Mouse (Mus musculus) liver, embryonic 13.5 days (tissue): ENCODE measurements around the gene Trak2. TPM values are rescaled to one million over a fixed set of nuclear protein-coding genes. Genes with fewer than 3 reads are reported as not detected.

Experiments used
- ATAC-seq: fragments of 200-750 bp; cut with Nextera tagmentation; 2 replicates; pipeline ENCODE4 v1.8.0; 2017; ENCODE audit warnings: low read depth, mild to moderate bottlenecking, moderate number of reproducible peaks, moderate library complexity
- DNase-seq: peaks from one replicate; pipeline ENCODE4 v3.0.0; 2022
- H3K27ac ChIP-seq: fragments of 300-500 bp; sonication (generic); 2 replicates; pipeline ENCODE4 v1.5.1; 2015; ENCODE audit warnings: moderate library complexity, mild to moderate bottlenecking, inconsistent platforms
- H3K27me3 ChIP-seq: fragments of 300-500 bp; sonication (generic); 2 replicates; pipeline ENCODE4 v1.6.1; 2015; ENCODE audit warnings: mild to moderate bottlenecking, inconsistent platforms
- H3K36me3 ChIP-seq: fragments of 300-500 bp; sonication (generic); 2 replicates; pipeline ENCODE4 v1.6.1; 2015; ENCODE audit warnings: mild to moderate bottlenecking, inconsistent platforms
- H3K4me1 ChIP-seq: fragments of 300-500 bp; sonication (generic); replicated peaks from 2 replicates; pipeline ENCODE4 v1.6.1; 2015; ENCODE audit warnings: inconsistent platforms
- H3K4me2 ChIP-seq: fragments of 300-500 bp; sonication (generic); 2 replicates; pipeline ENCODE4 v1.6.1; 2015; ENCODE audit warnings: inconsistent platforms, mild to moderate bottlenecking, moderate library complexity
- H3K4me3 ChIP-seq: fragments of 300-500 bp; sonication (generic); replicated peaks from 2 replicates; pipeline ENCODE4 v1.5.1; 2015; ENCODE audit warnings: mild to moderate bottlenecking, inconsistent platforms
- H3K9ac ChIP-seq: fragments of 300-500 bp; sonication (generic); 2 replicates; pipeline ENCODE4 v1.6.1; 2015; ENCODE audit warnings: mild to moderate bottlenecking, inconsistent platforms
- H3K9me3 ChIP-seq: fragments of 300-500 bp; sonication (generic); replicated peaks from 2 replicates; pipeline ENCODE4 v1.6.1; 2016; ENCODE audit warnings: inconsistent platforms
- WGBS: fragments of 180-500 bp; shearing (Covaris S2); methylation state at CpG from one replicate; pipeline ENCODE4 v1.1.7; 2015; ENCODE audit not compliant: insufficient replicate concordance; 5-methylcytosine and 5-hydroxymethylcytosine counted together
- polyA plus RNA-seq: library from polyadenylated mRNA; unstranded; fragments of >200 nt; fragmentation: Nextera tagmentation; extraction: Ambion mirVana; gene quantifications from 2 replicates; pipeline ENCODE4 v1.2.1, GENCODE M21; 2015

Trak2 gene
- 41.5 and 58.7 TPM in 2 replicates for polyA plus RNA-seq

DNA sequence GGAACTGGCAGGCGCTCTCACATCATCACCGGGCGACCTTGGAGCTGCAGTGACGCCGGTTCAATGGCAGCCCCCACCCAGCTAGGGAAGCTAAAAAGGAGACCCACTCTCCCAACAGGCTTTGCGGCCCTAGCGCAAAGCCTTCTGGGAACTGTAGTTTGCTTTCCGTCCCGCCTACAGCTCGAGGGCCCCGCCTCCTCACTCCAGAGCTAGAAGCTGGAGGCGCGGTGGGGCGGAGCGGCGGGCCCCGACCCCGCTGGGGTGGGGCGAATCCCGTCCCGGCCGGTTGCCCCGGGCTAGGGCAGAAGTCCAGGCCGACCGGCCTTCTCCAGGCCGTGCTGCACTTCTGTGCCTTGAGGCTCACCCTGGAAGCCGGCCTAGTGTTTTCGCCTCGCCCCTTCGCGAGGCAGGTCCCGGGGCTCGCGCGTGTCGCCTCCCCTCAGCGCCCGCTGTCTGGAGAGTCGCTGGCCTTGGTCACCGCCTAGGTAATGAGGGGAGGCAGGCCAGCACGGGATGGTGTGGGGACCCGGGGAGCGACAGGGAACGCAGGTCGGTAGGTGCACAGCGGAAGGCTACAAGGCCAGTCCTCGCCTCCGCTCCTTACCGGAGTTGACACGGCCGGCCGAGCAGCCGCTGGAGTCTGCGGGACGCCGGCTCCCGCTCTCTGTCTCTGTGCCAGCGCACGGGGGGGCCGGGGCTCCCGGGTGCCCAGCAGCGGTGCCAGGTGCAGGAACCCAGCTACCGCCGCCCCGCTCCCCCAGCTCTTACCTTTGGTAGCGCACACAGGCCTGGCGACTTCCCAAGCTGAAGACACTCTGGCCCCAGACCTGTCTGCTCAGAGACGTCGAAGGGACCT, at the start of gene Trak2, which contains the start of gene Stradb:
Gene Trak2 (minus strand): TSS at position 65 of the 856 bp plus-strand sequence.
Gene Stradb (plus strand): TSS at position 157 of the 856 bp plus-strand sequence.
- peak; percentile 93 for DNase-seq

DNA sequence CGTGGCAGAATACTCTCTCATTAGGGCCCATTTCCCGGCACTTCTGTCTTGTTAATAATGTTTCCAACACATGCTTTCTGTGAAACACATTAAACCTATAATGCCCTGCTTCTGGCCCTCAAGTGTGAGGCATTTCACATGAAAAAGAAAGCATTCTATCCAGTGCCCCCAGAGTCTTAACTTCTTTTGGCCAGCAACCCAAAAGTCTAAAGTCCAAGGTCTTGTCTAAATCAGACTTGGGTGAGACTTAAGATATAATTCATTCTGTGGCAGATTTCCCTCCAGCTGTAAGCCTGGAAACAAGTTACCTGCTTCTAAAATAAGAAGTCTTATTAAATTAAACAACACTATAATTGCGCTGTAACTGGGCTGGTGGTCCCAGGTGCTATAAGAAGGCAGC, 48.3 kb upstream of the Trak2 start:
- no peak overlapping the region for H3K9ac ChIP-seq
- ATAC-seq (no peak), DNase-seq (no peak)
- no peaks in the 10 kb centered on the region for H3K27me3 ChIP-seq
- H3K4me2 ChIP-seq = no peak overlapping the region
- H3K27ac ChIP-seq = no peak overlapping the region
- H3K4me3 ChIP-seq = no peak overlapping the region
- no peaks in the 10 kb centered on the region for H3K9me3 ChIP-seq
- no peaks in the 10 kb centered on the region for H3K4me1 ChIP-seq
- 65% methylated on average over 3 of the region's 3 CpGs for WGBS
- no peaks in the 10 kb centered on the region for H3K36me3 ChIP-seq

More for the DNA sequence above, at the start of gene Trak2, which contains the start of gene Stradb:
- WGBS = under 1% methylated on average over 63 of the region's 69 CpGs
- Histone ChIP-seq H3K9me3 (no peaks in the 10 kb centered on the region), H3K4me2 (peak within 1 kb of the TSS; percentile 80), H3K27me3 (no peaks in the 10 kb centered on the region), H3K27ac (peak within 1 kb of the TSS; percentile 90), H3K9ac (peak within 1 kb of the TSS; percentile 95), H3K4me3 (peak within 1 kb of the TSS; percentile 83), H3K36me3 (peaks cover 40% of the 10 kb centered on the region), H3K4me1 (peaks cover 57% of the 10 kb centered on the region)
- ATAC-seq = peak; percentile 92

DNA sequence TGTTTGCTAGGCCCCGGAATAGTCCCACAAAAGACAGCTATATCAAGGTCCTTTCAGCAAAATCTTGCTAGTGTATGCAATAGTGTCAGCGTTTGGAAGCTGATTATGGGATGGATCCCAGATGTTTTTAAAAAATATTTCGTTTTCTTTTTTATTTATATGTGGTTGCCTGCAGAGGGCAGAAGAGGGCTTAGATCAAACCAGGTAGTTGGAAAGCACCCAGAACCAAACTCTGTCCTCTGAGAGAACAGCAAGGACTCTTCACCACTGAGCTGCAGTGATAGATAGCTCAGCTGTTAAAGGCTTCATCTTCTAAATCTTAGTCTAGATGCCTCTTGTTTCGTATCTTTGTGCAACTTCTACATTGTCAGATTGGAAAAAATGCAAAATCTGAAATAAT, 36.0 kb upstream of the Trak2 start:
- DNase-seq (no peak), ATAC-seq (no peak)
- Histone ChIP-seq H3K36me3 (no peaks in the 10 kb centered on the region), H3K27ac (no peak overlapping the region), H3K9me3 (no peaks in the 10 kb centered on the region), H3K4me3 (no peak overlapping the region), H3K27me3 (no peaks in the 10 kb centered on the region), H3K4me2 (no peak overlapping the region), H3K9ac (no peak overlapping the region), H3K4me1 (no peaks in the 10 kb centered on the region)
- WGBS = 31% methylated on average over 4 of the region's 4 CpGs

DNA sequence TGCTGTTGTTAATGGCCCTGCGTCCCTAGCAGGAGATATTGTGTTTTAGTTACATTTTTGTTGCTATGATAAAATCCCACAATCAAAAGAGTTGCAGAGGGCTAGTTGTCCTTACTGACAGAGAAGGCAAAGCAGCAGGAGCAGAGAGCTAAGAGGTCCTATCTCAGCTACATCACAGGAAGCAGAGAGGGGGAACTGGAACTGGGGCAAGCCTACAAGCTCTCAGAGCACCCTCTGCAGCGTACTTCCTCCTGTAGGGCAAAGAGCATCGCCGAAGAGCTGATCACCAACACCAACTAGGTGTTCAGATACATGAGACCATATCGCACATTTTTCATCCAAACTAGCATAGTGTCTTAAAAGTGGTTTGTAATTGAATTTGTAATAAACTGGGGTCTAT, 22.1 kb upstream of the Trak2 start:
- no peak for ATAC-seq
- H3K27me3 ChIP-seq = no peaks in the 10 kb centered on the region
- no peak for DNase-seq
- no peaks in the 10 kb centered on the region for H3K9me3 ChIP-seq
- no peak overlapping the region for H3K27ac ChIP-seq
- H3K4me2 ChIP-seq = no peak overlapping the region
- H3K9ac ChIP-seq = no peak overlapping the region
- H3K36me3 ChIP-seq = peaks cover 43% of the 10 kb centered on the region
- peaks cover 14% of the 10 kb centered on the region for H3K4me1 ChIP-seq
- no peak overlapping the region for H3K4me3 ChIP-seq
- 58% methylated on average over 5 of the region's 5 CpGs for WGBS

DNA sequence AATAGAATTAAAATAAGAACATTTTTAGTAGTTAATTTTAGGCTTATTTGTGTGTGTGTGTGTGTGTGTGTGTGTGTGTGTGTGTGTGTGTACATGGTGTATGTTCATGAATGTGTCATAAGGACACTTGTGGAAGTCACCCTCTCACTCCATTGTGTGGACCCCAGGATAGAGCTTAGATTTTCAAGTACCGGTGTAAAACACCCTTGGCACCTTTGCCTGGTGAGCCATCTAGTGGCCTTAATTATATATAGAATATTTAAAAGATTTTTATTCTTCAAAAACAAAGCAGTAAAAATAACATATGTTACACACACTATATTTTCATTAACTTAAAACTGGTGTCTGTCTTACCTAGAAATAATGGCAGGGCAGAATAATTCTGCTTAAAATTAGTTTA, 20.5 kb upstream of the Trak2 start:
- H3K36me3 ChIP-seq = peaks cover 52% of the 10 kb centered on the region

DNA sequence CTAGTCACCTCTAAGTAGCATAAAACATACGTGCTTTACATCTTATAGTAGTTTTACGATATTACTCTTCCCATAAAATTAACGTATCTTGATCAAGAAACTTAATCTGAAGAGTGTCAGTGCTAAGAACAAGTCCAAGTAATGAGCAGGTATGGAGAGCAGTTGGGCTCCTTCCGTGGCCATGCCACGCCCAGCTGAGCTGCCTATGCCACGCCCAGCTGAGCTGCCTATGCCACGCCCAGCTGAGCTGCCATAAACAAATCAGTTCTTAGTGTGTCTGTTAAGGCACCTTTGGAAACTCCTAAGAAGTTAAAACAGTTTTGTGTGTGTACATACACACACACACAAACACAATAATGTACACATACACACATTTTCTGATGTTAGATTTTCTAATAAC, 19.9 kb upstream of the Trak2 start:
- no peaks in the 10 kb centered on the region for H3K27me3 ChIP-seq
- H3K4me3 ChIP-seq = no peak overlapping the region
- no peaks in the 10 kb centered on the region for H3K9me3 ChIP-seq
- DNase-seq = no peak
- peaks cover 58% of the 10 kb centered on the region for H3K36me3 ChIP-seq
- peak overlapping the region; percentile 35; the same call in 1 of the 2 replicates for H3K27ac ChIP-seq
- peak; percentile 88 for ATAC-seq
- peaks cover 14% of the 10 kb centered on the region for H3K4me1 ChIP-seq
- 57% methylated on average over 7 of the region's 7 CpGs for WGBS
- H3K4me2 ChIP-seq = no peak overlapping the region
- no peak overlapping the region for H3K9ac ChIP-seq

More for the DNA sequence above, 20.5 kb upstream of the Trak2 start:
- ATAC-seq (no peak), DNase-seq (no peak)
- Histone ChIP-seq H3K9me3 (no peaks in the 10 kb centered on the region), H3K27ac (no peak overlapping the region), H3K27me3 (no peaks in the 10 kb centered on the region), H3K4me2 (no peak overlapping the region), H3K4me3 (no peak overlapping the region), H3K4me1 (peaks cover 14% of the 10 kb centered on the region), H3K9ac (no peak overlapping the region)
- WGBS = 70% methylated on average over 1 of the region's 1 CpGs

DNA sequence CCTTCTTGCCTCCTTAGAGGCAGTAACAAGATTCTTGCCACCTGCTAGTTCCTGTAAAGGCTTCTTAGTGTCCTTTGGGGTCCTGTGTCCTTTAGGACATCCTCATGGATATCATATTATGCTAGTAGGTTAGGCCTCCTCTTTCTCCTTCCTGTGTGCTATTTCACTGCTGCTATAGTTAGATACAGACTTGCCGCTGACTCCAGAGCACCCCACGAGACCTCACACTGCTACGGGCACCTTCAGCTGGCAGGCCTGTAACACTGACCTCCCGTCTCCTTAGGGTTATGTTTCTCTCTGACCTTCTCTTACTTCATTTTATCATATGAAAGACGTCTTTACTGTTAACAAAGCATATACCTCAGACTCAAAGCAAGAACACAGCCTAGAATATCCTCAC, 11.4 kb upstream of the Trak2 start:
- Histone ChIP-seq H3K36me3 (peaks cover 80% of the 10 kb centered on the region), H3K27me3 (no peaks in the 10 kb centered on the region), H3K27ac (0 out of 2 replicates have a peak overlapping the region, but pooled peaks have one; percentile 9), H3K9me3 (no peaks in the 10 kb centered on the region), H3K4me3 (no peak overlapping the region), H3K9ac (no peak overlapping the region), H3K4me2 (no peak overlapping the region), H3K4me1 (no peaks in the 10 kb centered on the region)
- DNase-seq = no peak
- ATAC-seq = no peak
- WGBS = 87% methylated on average over 5 of the region's 5 CpGs

DNA sequence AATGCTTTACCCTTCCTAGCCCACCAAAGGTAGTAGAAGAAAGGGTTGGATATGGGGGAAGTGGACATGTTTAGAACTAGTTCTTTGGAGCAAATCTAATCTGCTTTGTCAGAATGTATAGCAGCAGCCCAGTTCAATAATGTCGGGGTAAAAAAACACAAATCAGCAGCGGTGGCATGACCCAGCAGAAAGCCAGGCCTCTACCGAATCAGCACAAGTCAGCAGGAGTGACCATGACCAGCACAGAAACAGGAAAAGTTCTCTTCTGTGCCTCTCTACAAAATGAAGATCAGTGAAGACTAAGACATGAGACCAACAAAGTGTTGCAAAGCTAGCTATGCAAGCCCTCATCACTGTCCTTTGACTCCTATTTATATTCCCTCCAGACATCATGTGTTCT, 9.0 kb upstream of the Trak2 start:
- Histone ChIP-seq H3K9ac (no peak overlapping the region), H3K27ac (0 out of 2 replicates have a peak overlapping the region, but pooled peaks have one; percentile 6), H3K36me3 (peaks cover 72% of the 10 kb centered on the region), H3K4me1 (0 out of 2 replicates have a peak, but pooled peaks cover 2% of the 10 kb centered on the region), H3K9me3 (no peaks in the 10 kb centered on the region), H3K27me3 (no peaks in the 10 kb centered on the region), H3K4me3 (no peak overlapping the region), H3K4me2 (no peak overlapping the region)
- ATAC-seq = peak; percentile 58; the same call in 1 of the 2 replicates
- no peak for DNase-seq
- 74% methylated on average over 3 of the region's 3 CpGs for WGBS

DNA sequence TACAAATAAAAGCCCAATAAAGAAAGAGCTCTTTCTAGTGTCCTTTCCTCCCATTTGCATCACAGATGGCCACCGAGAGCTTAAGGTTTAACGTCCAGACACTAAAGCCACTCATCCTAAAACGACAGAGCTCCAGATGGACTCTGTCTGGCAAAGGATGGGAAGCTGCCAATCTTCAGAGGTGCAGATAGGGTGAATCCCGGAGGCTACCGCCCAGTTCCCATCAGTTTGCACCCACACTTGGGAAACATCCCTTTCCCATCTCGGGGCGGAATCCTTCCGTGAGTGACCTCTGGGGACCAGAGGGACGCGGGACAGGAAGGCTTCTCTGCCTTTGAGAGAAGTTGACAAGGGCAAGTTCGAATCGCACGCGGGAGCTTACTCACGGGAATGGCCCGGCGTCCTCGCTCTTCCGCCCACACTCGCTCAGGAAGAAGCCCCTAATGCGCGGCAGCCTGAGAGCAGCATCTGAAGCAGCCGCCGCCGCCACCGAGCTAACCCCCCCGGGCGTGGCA, 322 bp downstream of the Trak2 start:
- H3K9me3 ChIP-seq = no peaks in the 10 kb centered on the region
- under 1% methylated on average over 28 of the region's 28 CpGs for WGBS
- no peak for DNase-seq
- H3K4me2 ChIP-seq = peak overlapping the region; percentile 80
- H3K9ac ChIP-seq = peak overlapping the region; percentile 95
- peak overlapping the region; percentile 83 for H3K4me3 ChIP-seq
- H3K27me3 ChIP-seq = no peaks in the 10 kb centered on the region
- peaks cover 41% of the 10 kb centered on the region for H3K36me3 ChIP-seq
- peak overlapping the region; percentile 90 for H3K27ac ChIP-seq
- peak; percentile 27 for ATAC-seq
- H3K4me1 ChIP-seq = peaks cover 63% of the 10 kb centered on the region

DNA sequence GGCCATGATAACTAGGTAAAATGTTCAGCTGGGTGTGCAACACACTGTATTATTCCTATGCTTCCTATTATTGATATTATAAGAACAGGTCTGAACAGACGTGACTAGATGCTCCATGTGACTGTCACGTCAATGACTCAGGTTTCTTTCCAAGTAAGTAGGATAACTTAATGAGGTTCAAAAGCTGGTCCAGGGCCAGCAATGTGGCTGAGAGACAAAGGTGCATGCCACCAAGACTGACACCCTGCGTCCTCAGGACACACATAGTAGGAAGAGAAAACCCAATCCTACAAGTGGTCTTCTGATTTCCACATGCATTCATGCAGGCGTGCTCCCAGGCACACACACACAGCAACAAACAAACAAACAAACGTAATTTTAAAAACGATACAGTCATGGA, 2.1 kb downstream of the Trak2 start:
- H3K9me3 ChIP-seq = no peaks in the 10 kb centered on the region
- no peak for DNase-seq
- WGBS = 57% methylated on average over 6 of the region's 6 CpGs
- peaks cover 30% of the 10 kb centered on the region for H3K36me3 ChIP-seq
- H3K9ac ChIP-seq = peak overlapping the region; percentile 95
- peaks cover 72% of the 10 kb centered on the region for H3K4me1 ChIP-seq
- H3K4me3 ChIP-seq = peak overlapping the region; percentile 83
- no peak for ATAC-seq
- H3K27ac ChIP-seq = peak overlapping the region; percentile 90
- H3K27me3 ChIP-seq = no peaks in the 10 kb centered on the region
- H3K4me2 ChIP-seq = peak overlapping the region; percentile 80

DNA sequence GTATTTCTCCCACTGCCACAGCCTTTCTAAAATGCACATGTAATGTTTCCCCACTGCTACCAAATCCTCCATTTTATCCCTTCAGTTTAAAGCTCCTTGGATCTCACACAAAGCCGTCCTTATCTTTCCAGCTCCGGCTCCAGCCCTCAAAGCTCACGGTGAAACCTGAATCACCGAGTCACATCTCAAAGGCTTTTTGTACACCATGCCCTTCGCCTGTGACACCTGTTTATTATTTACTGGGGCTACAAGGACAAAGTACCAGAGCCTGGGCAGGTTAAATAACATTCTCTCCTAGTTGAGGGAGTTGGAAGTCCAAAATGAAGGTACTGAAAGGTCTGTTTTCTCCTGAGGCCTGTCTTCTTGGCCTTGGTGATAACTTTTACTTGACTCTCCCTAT, 3.2 kb downstream of the Trak2 start:
- ATAC-seq (no peak), DNase-seq (no peak)
- Histone ChIP-seq H3K27me3 (no peaks in the 10 kb centered on the region), H3K4me2 (peak overlapping the region; percentile 80), H3K9me3 (no peaks in the 10 kb centered on the region), H3K9ac (peak overlapping the region; percentile 95), H3K36me3 (peaks cover 34% of the 10 kb centered on the region), H3K27ac (peak overlapping the region; percentile 90), H3K4me1 (peaks cover 72% of the 10 kb centered on the region), H3K4me3 (peak overlapping the region; percentile 83)
- 24% methylated on average over 5 of the region's 5 CpGs for WGBS
